Mouse (Mus musculus) cortical plate, adult 2 months (tissue): ENCODE data around the gene 1700007K13Rik.

Source experiments
- CTCF ChIP-seq: fragments of 200-500 bp; IDR thresholded peaks from 2 replicates; pipeline ENCODE4 v1.5.1; 2011; ENCODE audit warnings: mild to moderate bottlenecking, control low read depth, low read length; ENCODE audit not compliant: insufficient read depth; ENCODE audit errors: extremely low read depth
- POLR2A ChIP-seq: fragments of 200-500 bp; IDR thresholded peaks from 2 replicates; pipeline ENCODE4 v1.6.1; 2011; ENCODE audit warnings: mild to moderate bottlenecking, low read length, control low read depth; ENCODE audit not compliant: insufficient read depth; ENCODE audit errors: extremely low read depth

GRCm38 (mm10) chr2:28506291-28506690, 40.2 kb upstream of the 1700007K13Rik start:
- TF ChIP-seq CTCF (no peak), POLR2A (no peak)
